Mouse (Mus musculus) spleen, postnatal 36 days (tissue): ENCODE data around the gene Bhlha9.
"Not testable (repeated sequence)": the region's sequence is repeated elsewhere in the genome, so short reads cannot be mapped to it uniquely, and the experiment has no call there.

Source experiments
- DNase-seq, 2 experiments: peaks; one replicate each; pipeline ENCODE4 v3.0.0; 2022; ENCODE audit warnings: low spot score in 2 of 2, mixed read lengths in 1 of 2

The Bhlha9 gene

DNA sequence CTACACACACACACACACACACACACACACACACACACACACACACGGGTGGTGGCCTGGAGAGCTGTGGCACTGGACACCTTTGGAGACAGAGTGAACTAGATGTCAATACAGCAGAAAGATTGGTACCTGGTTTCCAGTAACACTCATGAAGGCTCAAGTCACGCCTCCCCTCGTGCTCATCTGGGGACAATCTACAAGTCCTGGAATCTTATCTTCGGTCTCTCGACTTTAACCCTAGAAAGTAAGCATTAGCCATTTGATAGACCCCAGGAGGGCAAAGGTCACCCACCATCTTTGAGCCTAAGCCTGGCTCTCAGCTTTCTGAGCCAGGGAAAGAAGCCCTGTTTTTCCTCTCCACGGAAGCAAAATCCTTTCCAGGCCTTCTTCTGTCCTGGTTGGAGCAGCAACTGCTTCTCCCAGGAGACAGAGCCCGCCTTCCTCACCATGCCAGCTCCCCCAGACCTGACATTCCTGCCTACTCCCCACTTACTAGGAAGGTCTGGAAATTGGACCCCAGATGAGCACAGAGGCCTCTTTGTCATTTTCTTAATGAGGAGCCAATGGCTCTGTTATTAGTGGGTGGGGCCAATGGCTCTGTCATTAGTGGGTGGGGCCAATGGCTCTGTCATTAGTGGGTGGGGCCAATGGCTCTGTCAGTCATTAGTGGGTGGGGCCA is 10.3 kb upstream of the Bhlha9 start:
- DNase-seq: no peak

DNA sequence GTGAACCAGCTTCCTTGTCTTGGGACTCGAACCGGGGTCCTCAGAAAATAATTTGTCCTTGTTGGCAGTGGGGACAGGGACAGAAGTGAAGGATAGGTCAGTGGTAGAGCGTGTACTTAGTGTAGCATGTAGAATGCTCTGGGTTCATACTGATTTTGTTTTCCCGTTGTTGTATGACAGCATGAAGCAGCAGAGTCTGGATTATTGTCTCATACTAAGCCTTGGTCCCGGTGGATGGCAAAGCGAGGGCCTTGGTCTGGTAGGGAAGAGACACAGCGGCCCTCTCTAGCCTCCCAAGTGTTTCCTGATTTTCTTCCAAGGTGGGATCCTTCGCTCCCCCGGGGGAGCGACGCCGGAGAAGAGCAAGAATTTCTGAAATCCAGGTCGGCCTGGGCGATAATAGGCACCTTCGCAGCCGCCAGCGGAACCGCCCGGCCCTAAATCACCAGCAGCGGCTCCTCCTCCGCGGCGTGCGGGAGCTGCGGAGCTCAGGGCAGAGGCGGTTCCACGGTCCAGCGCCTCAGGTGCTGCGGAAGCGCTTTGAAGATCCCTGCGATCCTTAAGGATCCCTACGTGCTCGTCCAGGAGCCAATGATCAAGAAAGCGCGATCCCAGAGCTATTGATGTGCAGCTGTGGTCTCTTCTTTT is 6.1 kb upstream of the Bhlha9 start:
- DNase-seq: no peak

DNA sequence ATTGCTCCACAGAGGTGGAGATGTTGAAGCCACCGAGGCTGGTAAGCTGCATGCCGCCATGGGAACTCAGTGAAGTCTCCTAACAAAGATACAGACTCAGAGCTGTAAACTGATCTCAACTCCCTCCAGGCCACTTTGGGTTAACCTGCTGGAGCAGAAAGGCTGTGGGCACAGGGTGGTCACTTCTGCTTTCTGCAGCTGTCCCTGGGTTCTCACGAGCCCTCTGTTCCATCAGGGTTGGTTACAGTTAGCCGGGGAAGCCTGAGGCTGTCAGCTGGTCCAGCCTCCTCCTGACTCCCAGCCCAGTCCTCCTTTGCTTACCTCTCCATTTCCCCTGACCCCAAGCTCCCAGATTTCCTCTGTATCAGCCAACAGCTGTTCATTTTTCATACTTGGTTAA is 4.5 kb upstream of the Bhlha9 start:
- no peak for DNase-seq

DNA sequence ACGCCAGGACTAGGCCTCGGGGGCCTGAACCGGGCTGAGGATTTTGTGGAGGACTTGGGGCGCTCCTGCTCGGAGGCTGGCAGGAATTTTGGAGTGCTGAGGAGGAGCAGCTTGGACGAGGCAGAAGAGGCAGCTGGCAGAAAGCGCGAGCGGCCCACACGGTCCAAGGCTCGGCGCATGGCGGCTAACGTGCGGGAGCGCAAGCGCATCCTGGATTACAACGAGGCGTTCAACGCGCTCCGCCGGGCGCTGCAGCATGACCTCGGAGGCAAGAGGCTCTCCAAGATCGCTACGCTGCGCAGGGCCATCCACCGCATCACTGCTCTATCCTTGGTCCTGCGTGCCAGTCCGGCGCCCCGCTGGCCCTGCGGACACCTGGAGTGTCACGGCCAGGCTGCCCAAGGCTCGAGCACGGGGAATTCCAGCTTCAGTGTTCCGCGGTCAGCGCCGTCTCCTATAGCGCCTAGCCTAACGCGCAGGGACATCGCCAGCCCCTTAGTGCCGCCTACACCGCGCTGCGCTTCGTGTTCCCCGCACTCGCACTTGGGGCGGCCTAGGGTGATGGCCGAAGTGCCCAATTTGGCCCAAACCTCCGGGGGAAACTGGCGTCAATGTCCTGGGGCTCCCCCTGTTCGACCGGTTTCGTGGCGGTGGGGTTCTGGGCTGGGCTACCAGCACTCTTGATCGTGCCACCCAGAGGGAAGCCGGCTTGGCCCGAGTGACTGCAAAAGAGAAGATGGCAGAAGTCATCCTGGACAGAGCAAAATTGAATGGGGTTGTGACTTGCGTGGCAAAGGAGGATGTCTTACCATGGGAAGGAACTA is 503 bp downstream of the Bhlha9 start:
- DNase-seq: no peak

DNA sequence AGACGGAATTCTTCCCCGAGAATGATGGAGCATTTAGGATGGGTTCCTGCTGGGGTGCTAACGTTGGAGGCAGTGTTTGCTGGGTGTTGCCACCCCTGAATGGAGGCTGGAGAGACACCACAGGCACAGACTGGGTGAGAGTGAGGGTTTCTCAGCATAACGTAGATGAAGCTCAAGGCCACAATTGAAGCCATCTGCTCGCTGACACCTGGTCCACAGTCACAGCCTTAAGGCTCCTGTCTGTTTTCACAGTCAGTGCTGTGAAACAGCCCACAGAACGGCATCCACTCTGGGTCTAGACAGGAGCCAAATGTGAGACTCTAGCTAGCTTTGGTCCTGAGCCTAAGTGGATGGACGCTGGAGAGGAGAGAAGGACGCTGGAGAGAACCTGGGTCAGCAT is 1.9 kb downstream of the Bhlha9 start:
- DNase-seq: no peak

DNA sequence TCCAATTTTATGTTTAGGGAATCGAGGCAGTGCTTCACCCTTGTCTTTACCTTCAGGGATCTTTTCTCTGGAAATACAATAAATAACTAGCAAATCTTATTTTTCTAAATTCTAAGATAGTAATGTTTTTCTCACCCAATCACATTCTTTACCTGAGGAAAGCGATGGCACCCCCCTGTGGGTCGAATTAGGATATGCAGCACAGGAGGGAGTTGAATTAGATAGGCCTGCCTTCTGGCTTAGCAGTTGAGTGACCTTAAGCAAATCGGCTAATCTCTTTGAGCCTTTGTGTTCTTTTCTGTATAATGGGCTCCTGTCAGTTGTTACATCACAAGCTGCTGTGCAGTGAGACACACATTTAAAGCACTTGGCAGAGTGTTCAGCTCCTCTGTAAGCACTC is 2.4 kb downstream of the Bhlha9 start:
- DNase-seq: no peak

DNA sequence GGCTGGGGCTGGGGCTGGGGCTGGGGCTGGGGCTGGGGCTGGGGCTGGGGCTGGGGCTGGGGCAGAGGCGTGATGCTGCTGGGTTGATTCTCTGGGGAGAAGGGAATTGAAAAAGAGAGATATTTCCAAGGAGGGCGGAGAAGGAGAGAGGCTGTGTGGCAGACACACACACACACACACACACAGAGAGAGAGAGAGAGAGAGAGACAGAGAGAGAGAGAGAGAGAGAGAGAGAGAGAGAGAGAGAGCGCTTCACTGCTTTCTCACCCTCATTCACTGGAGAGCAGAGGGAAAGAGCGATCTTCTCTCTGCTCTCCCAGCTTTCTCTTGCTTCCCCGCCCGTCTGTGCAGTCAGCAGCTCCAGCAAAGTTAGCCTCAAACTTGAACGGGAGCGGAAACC is 7.2 kb downstream of the Bhlha9 start, which contains the start of gene Trarg1:
Trarg1 (plus strand) TSS at position 301 of the 400 bp plus-strand sequence.
- DNase-seq: not testable (repeated sequence)

DNA sequence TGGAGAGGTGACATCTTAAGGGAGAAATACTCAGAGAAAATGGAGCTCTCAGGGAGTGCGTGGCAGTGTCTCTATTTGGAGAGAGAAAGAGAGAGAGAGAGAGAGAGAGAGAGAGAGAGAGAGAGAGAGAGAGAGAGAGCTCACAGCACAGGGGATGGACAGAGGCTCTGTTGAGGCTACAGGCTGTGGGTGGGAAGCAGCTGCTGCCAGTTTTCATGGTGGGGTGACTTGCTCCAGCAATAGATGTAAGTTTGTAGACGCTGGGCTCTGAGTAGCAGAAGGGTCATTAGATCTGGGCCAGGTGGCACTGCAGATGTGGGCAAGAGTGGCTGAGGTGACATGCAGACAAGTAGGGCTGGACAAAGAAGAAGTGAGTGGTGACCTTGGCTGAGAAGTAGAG is 13.3 kb downstream of the Bhlha9 start:
- DNase-seq: no peak

DNA sequence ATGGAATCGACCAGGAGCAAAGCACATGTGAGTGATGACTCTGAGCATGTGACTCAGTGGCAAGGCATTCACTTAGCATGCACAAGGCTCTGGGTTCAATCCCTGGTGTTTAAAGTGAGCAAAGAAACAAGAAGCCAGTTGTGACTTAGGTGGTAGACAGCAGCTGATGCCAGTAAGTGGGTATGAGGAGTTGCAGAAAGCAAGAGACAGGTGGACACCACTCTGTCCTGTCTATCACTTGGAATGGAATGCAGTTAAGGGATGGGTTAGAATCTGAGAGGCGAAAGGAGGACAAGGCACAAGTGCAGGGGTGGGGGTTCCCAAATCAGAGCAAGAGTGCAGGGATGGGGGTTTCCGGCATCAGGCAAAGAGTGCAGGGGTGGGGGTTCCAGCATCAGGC is 19.8 kb downstream of the Bhlha9 start:
- no peak for DNase-seq

DNA sequence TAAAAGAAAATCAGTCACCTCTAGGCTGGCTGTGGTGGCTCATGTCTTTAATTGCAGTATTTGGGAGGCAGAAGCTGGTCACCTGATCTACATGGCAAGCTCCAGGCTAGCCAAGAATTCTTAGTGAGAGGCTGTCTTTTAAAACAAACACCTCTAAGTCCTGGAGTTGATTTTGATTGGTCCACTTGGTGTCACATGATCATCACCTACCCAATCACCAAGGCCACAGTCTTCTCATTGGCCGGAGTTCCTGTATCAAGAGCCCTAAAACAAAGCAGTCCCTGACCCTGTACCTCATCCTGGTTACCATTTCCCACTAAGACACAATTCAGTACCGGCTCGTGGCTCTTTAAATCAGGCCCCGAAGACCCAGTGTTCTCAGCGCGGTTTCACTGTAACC is 23.5 kb downstream of the Bhlha9 start:
- DNase-seq: no peak

DNA sequence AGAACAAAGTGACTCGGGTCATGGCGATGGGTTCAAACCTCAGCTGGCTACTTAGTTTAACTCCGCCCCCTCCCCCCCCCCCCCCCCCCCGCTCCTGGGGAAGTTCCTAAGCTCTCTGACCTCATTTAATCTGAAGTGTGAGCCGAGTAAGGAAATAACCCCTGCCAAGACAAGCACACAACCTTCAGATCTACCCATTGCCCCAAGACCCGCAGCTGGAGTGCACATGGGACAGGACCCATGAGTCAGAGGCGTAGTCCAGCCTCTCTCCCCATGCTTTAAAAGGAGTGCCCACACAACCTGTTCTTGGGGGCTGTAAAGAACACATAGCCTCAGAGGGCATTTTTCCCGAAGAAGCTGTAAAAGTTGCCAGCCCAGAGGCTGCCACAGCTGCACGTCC is 27.4 kb downstream of the Bhlha9 start:
- no peak for DNase-seq

DNA sequence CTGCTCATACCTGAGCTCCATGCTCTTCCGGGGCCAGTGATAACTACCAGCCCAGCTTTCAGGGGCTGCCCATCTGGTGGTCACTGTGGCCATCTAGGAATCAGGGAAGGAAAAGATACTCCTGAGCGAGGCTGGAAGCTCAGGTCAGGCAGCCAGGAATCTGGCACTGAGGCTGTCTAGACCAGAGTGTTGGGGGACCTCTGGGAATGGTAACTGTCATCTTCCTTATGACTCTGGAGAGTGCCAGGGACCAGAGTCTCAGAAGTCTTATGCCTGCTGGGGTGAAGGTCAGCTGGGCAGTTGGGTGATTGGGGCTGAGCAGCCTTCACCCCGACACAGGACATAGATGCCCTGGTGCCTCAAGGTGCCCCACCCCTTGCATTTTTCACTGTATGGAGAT is 35.4 kb downstream of the Bhlha9 start:
- no peak for DNase-seq

DNA sequence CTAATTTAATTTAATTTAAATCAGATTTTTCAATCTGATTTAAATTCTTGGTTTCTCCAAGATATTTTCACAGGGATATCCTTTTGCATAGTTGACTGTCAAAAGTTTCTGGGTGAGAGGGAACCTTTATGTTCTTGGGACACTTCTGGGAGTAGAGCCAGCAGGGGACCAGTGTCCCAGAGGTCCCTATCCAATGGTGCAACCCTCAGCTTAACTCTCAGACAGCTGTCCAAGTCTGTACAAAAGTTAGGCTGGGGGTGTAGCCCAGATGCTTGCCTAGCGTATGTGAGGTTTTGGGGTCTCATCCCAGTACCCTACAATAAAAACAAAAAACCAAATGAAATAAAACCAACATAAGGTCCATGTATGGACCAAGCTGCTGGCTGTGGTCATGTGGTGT is 35.8 kb downstream of the Bhlha9 start:
- DNase-seq: no peak

DNA sequence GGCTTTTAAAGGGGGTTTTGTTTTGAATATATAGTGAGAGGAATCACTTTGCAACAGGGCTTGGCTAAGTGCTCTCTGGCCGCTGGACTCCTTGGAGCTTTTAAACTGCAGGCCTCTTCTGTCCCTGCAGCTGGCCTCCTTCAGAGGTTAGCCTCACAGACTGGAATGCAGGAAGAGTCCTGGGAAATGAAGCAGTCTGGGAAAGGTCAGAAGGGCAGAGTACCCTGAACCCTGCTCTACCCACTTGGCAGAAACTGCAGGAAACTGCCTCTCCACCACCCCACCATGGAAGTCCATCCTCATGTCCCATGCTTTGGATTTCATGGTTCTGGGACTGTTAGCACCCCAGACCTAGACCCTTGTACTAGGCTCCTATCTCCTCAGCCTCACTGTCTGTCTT is 36.6 kb downstream of the Bhlha9 start:
- DNase-seq: no peak

DNA sequence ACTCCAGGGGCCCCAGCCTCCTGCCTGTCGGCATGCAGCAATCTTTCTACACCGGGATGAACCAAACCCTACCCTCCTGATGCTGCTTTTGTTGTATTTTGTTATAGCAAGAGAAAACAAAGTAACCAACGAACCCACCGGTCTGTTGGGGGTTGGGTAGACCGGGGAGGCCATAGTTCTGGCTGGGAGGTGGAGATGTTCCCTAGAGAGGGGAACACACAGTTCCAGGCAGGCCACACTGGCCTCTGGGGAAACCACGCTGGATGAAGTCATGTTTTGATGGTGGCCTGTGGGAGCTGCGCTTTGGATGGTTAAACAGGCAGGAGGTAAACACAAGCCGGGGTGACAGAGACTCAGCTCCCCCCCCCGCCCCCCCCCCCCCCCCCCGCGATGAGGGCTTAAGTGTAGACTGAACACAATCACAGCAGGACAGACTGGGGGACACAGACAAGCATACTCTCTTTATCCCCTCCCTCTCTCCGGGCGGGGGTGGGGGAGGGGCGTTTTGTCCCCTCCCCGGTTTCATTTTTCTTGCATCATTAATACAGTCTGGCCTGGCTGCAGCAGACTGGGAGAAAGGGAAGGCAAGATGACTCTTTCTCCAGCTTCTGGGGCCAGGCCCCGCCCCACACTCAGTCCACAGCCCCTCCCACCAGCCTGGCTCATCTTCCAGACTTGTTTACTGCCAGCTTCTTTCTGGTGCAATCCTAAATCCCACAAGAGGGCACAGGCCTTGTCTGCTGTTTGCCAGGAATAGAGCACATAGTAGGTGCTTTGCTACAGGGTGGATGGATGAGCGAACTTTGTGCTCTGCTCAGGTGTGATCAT is 37.6 kb downstream of the Bhlha9 start:
- peak in 1 of 2 experiments; percentile 4 for DNase-seq

DNA sequence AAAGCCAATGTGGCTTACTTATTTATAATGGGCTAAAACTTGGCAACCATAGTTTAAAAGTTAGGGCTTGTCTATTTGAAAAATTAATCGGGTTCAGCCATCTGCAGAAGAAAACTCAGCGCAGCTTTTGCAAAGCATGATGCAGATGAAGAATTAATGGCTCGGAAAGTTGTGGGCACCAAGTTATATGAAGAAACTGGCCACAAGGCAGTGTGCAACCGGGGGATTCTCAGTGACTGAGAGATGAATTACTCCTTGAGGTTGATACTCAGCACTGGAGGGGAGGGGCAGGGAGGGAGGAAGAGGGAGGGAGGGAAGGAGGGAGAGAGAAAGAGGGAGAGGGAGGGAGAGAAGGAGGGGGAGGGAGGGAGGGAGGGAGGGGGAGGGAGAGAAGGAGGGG is 44.7 kb downstream of the Bhlha9 start:
- DNase-seq: no peak
